Mouse (Mus musculus): ENCODE results near the gene Yrdc. TPM values are rescaled to one million over a fixed set of nuclear protein-coding genes. Genes with fewer than 3 reads are reported as not detected.
A peak's percentile ranks its signal among the peaks of the same experiment; 100 is the strongest.

The Yrdc gene
- total and polyA plus RNA-seq, 3 experiments, result 18.4 to 22.6 (median 21.6) TPM

GRCm38 (mm10) chr4:124881341-124881908, 30.9 kb downstream of the Yrdc start:
- Histone ChIP-seq H3K79me2 (replicated peaks; ENCODE audit: control insufficient read depth, insufficient read depth, low read length) (no peaks in the 10 kb centered on the region), H3K36me3 (ENCODE audit: control insufficient read depth, insufficient read depth, low read length) (no peaks in the 10 kb centered on the region), H3K27me3 (ENCODE audit: control insufficient read depth, insufficient read depth, low read length) (peaks cover 14% of the 10 kb centered on the region), H3K4me3 (no peak overlapping the region), H3K4me1 (ENCODE audit: control insufficient read depth, insufficient read depth, low read length) (no peaks in the 10 kb centered on the region), H3K27ac (no peak overlapping the region), H3K9ac (ENCODE audit: low read depth, low read length) (no peak overlapping the region)
- 2% methylated on average over 37 of the region's 37 CpGs for WGBS
- DNase-seq, result no peak
- TF ChIP-seq POLR2A (IDR thresholded peaks at IDR 0.05; ENCODE audit: insufficient read depth, low read depth, low read length) (no peak), EP300 (IDR thresholded peaks at IDR 0.05; ENCODE audit: insufficient read depth, low read depth, low read length) (no peak), CTCF (IDR thresholded peaks at IDR 0.05) (no peak)
- intact Hi-C loops (cut with DNase I), result no loop called here

GRCm38 (mm10) chr4:124882151-124882729, 31.8 kb downstream of the Yrdc start:
- peaks cover 14% of the 10 kb centered on the region for H3K27me3 ChIP-seq (ENCODE audit: control insufficient read depth, insufficient read depth, low read length)
- H3K4me3 ChIP-seq, result no peak overlapping the region
- peak in 1 of 2 experiments; percentile 36 for DNase-seq
- intact Hi-C loops (cut with DNase I), result no loop called here
- H3K36me3 ChIP-seq (ENCODE audit: control insufficient read depth, insufficient read depth, low read length), result no peaks in the 10 kb centered on the region
- no peaks in the 10 kb centered on the region for H3K79me2 ChIP-seq (replicated peaks; ENCODE audit: control insufficient read depth, insufficient read depth, low read length)
- TF ChIP-seq EP300 (IDR thresholded peaks at IDR 0.05; ENCODE audit: insufficient read depth, low read depth, low read length) (no peak), CTCF (IDR thresholded peaks at IDR 0.05) (no peak), POLR2A (IDR thresholded peaks at IDR 0.05; ENCODE audit: insufficient read depth, low read depth, low read length) (no peak)
- no peak overlapping the region for H3K27ac ChIP-seq
- H3K4me1 ChIP-seq (ENCODE audit: control insufficient read depth, insufficient read depth, low read length), result no peaks in the 10 kb centered on the region
- no peak overlapping the region for H3K9ac ChIP-seq (ENCODE audit: low read depth, low read length)
- 3% methylated on average over 36 of the region's 37 CpGs for WGBS

- TF ChIP-seq POLR2A (IDR thresholded peaks at IDR 0.05; ENCODE audit: insufficient read depth, low read depth, low read length) (no peak), CTCF (IDR thresholded peaks at IDR 0.05) (no peak), EP300 (IDR thresholded peaks at IDR 0.05; ENCODE audit: insufficient read depth, low read depth, low read length) (no peak)
- Histone ChIP-seq H3K9ac (ENCODE audit: low read depth, low read length) (no peak overlapping the region), H3K27me3 (ENCODE audit: control insufficient read depth, insufficient read depth, low read length) (peaks cover 8% of the 10 kb centered on the region), H3K4me1 (ENCODE audit: control insufficient read depth, insufficient read depth, low read length) (no peaks in the 10 kb centered on the region), H3K27ac (no peak overlapping the region), H3K36me3 (ENCODE audit: control insufficient read depth, insufficient read depth, low read length) (no peaks in the 10 kb centered on the region), H3K79me2 (replicated peaks; ENCODE audit: control insufficient read depth, insufficient read depth, low read length) (no peaks in the 10 kb centered on the region), H3K4me3 (no peak overlapping the region)
- 61% methylated on average over 7 of the region's 7 CpGs for WGBS
- intact Hi-C loops (cut with DNase I), result no loop called here
- no peak for DNase-seq
Measured at GRCm38 (mm10) chr4:124888702-124889101, 38.2 kb downstream of the Yrdc start.

GRCm38 (mm10) chr4:124889935-124890334, 39.5 kb downstream of the Yrdc start:
- no peak overlapping the region for H3K27ac ChIP-seq
- H3K9ac ChIP-seq (ENCODE audit: low read depth, low read length), result no peak overlapping the region
- H3K27me3 ChIP-seq (ENCODE audit: control insufficient read depth, insufficient read depth, low read length), result peaks cover 14% of the 10 kb centered on the region
- H3K36me3 ChIP-seq (ENCODE audit: control insufficient read depth, insufficient read depth, low read length), result no peaks in the 10 kb centered on the region
- H3K4me1 ChIP-seq (ENCODE audit: control insufficient read depth, insufficient read depth, low read length), result no peaks in the 10 kb centered on the region
- H3K4me3 ChIP-seq, result no peak overlapping the region
- no peaks in the 10 kb centered on the region for H3K79me2 ChIP-seq (replicated peaks; ENCODE audit: control insufficient read depth, insufficient read depth, low read length)
- WGBS, result 79% methylated on average over 2 of the region's 2 CpGs
- DNase-seq, result no peak
- intact Hi-C loops (cut with DNase I), result no loop called here
- TF ChIP-seq EP300 (IDR thresholded peaks at IDR 0.05; ENCODE audit: insufficient read depth, low read depth, low read length) (no peak), POLR2A (IDR thresholded peaks at IDR 0.05; ENCODE audit: insufficient read depth, low read depth, low read length) (no peak), CTCF (IDR thresholded peaks at IDR 0.05) (no peak)

GRCm38 (mm10) chr4:124890831-124891230, 40.4 kb downstream of the Yrdc start:
- no peak overlapping the region for H3K27ac ChIP-seq
- no peaks in the 10 kb centered on the region for H3K4me1 ChIP-seq (ENCODE audit: control insufficient read depth, insufficient read depth, low read length)
- intact Hi-C loops (cut with DNase I), result no loop called here
- DNase-seq, result no peak
- 79% methylated on average over 5 of the region's 5 CpGs for WGBS
- no peak overlapping the region for H3K4me3 ChIP-seq
- H3K36me3 ChIP-seq (ENCODE audit: control insufficient read depth, insufficient read depth, low read length), result no peaks in the 10 kb centered on the region
- H3K79me2 ChIP-seq (replicated peaks; ENCODE audit: control insufficient read depth, insufficient read depth, low read length), result no peaks in the 10 kb centered on the region
- H3K9ac ChIP-seq (ENCODE audit: low read depth, low read length), result no peak overlapping the region
- H3K27me3 ChIP-seq (ENCODE audit: control insufficient read depth, insufficient read depth, low read length), result peaks cover 15% of the 10 kb centered on the region
- no peak for TF ChIP-seq EP300 (IDR thresholded peaks at IDR 0.05; ENCODE audit: insufficient read depth, low read depth, low read length)
- no peak for TF ChIP-seq CTCF (IDR thresholded peaks at IDR 0.05)
- TF ChIP-seq POLR2A (IDR thresholded peaks at IDR 0.05; ENCODE audit: insufficient read depth, low read depth, low read length), result no peak

GRCm38 (mm10) chr4:124893769-124894168, 43.3 kb downstream of the Yrdc start:
- H3K9ac ChIP-seq (ENCODE audit: low read depth, low read length), result no peak overlapping the region
- WGBS, result 32% methylated on average over 6 of the region's 6 CpGs
- no peak for DNase-seq
- H3K4me3 ChIP-seq, result no peak overlapping the region
- intact Hi-C loops (cut with DNase I), result no loop called here
- H3K27me3 ChIP-seq (ENCODE audit: control insufficient read depth, insufficient read depth, low read length), result peaks cover 14% of the 10 kb centered on the region
- no peaks in the 10 kb centered on the region for H3K36me3 ChIP-seq (ENCODE audit: control insufficient read depth, insufficient read depth, low read length)
- no peaks in the 10 kb centered on the region for H3K79me2 ChIP-seq (replicated peaks; ENCODE audit: control insufficient read depth, insufficient read depth, low read length)
- no peaks in the 10 kb centered on the region for H3K4me1 ChIP-seq (ENCODE audit: control insufficient read depth, insufficient read depth, low read length)
- no peak overlapping the region for H3K27ac ChIP-seq
- no peak for TF ChIP-seq EP300 (IDR thresholded peaks at IDR 0.05; ENCODE audit: insufficient read depth, low read depth, low read length)
- no peak for TF ChIP-seq CTCF (IDR thresholded peaks at IDR 0.05)
- TF ChIP-seq POLR2A (IDR thresholded peaks at IDR 0.05; ENCODE audit: insufficient read depth, low read depth, low read length), result no peak
